Mouse (Mus musculus) MEL (cell line): ENCODE measurements around the gene 9130023H24Rik.

Experiments
- CHD1 ChIP-seq: IDR thresholded peaks from 2 replicates; pipeline ENCODE4 v1.6.1; 2012; ENCODE audit warnings: low read depth, mild to moderate bottlenecking, inconsistent platforms, low read length, improper control_type of control experiment
- CTCF ChIP-seq, 3 experiments: IDR thresholded peaks in 2 of 3; conservative IDR thresholded peaks in 1 of 3; 2 replicates each; pipeline ENCODE4 v1.5.1; 2011 to 2012; ENCODE audit warnings: low read length in 3 of 3, low read depth in 2 of 3, mild to moderate bottlenecking in 2 of 3, improper control_type of control experiment in 1 of 3, inconsistent platforms in 1 of 3, mixed read lengths in 1 of 3, moderate library complexity in 1 of 3; ENCODE audit not compliant: control insufficient read depth in 1 of 3, insufficient read depth in 1 of 3, poor library complexity in 1 of 3, severe bottlenecking in 1 of 3
- EP300 ChIP-seq, 2 experiments: IDR thresholded peaks; 2 replicates each; pipeline ENCODE4 v1.6.1; 2011; ENCODE audit warnings: improper control_type of control experiment in 2 of 2, low read length in 2 of 2, low read depth in 1 of 2, mild to moderate bottlenecking in 1 of 2
- ETS1 ChIP-seq: IDR thresholded peaks from 2 replicates; pipeline ENCODE4 v1.6.1; 2012; ENCODE audit warnings: low read depth, mild to moderate bottlenecking, inconsistent platforms, low read length, improper control_type of control experiment, moderate library complexity
- MAFK ChIP-seq: IDR thresholded peaks from 2 replicates; pipeline ENCODE4 v1.6.1; 2011; ENCODE audit warnings: low read depth, mild to moderate bottlenecking, low read length, improper control_type of control experiment, borderline replicate concordance
- MXI1 ChIP-seq: IDR thresholded peaks from 2 replicates; pipeline ENCODE4 v1.6.1; 2011; ENCODE audit warnings: mild to moderate bottlenecking, low read depth, low read length, improper control_type of control experiment
- MYC ChIP-seq: IDR thresholded peaks from 2 replicates; pipeline ENCODE4 v1.6.1; 2011; ENCODE audit warnings: low read depth, mild to moderate bottlenecking, low read length, improper control_type of control experiment, moderate library complexity
- POLR2A ChIP-seq, 2 experiments: IDR thresholded peaks; 2 replicates each; pipeline ENCODE4 v1.6.1; 2011 to 2012; ENCODE audit warnings: low read length in 2 of 2, mild to moderate bottlenecking in 2 of 2, control low read depth in 1 of 2, improper control_type of control experiment in 1 of 2, low read depth in 1 of 2, moderate library complexity in 1 of 2; ENCODE audit not compliant: control insufficient read depth in 1 of 2, insufficient read depth in 1 of 2, poor library complexity in 1 of 2
- POLR2AphosphoS2 ChIP-seq: IDR thresholded peaks from 2 replicates; pipeline ENCODE4 v1.6.1; 2011; ENCODE audit warnings: low read length, improper control_type of control experiment
- RCOR1 ChIP-seq: IDR thresholded peaks from 2 replicates; pipeline ENCODE4 v1.6.1; 2012; ENCODE audit warnings: low read depth, mild to moderate bottlenecking, inconsistent platforms, low read length, improper control_type of control experiment
- SMC3 ChIP-seq: IDR thresholded peaks from 2 replicates; pipeline ENCODE4 v1.6.1; 2011; ENCODE audit warnings: low read depth, low read length, improper control_type of control experiment
- TAL1 ChIP-seq: IDR thresholded peaks from 2 replicates; pipeline ENCODE4 v1.6.1; 2012; ENCODE audit warnings: mild to moderate bottlenecking, inconsistent platforms, low read length, moderate library complexity, mixed read lengths
- TBP ChIP-seq: IDR thresholded peaks from 2 replicates; pipeline ENCODE4 v1.8.0; 2011; ENCODE audit warnings: low read depth, low read length, improper control_type of control experiment

DNA sequence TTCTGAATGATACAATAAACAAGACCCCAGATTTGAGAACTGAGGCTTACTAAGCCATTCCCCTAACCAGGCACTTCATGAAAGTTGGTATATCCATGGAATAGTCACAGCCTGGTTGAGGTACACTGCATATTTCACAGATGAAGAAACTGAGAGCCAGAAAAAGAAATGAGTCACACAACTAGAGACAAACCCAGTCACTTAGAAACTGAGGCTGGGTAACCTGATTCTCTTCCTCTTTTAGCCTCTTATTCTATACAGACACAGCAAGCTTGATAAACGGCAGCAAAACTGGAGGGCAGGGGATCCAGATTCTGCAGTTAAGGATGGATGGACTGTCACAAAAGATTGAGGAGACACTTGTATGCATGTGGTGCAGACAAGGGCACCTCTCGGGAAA, 3.0 kb downstream of the 9130023H24Rik start:
- TF ChIP-seq CTCF (IDR thresholded peaks at IDR 0.05 in 2 of 3, conservative IDR thresholded peaks at IDR 0.05 in 1 of 3; ENCODE audit: control insufficient read depth in 1 of 3, insufficient read depth in 1 of 3, low read depth in 2 of 3, low read length in 3 of 3, poor library complexity in 1 of 3, severe bottlenecking in 1 of 3) (no peak), MXI1 (no peak), MYC (no peak), POLR2A (IDR thresholded peaks at IDR 0.05; ENCODE audit: control insufficient read depth in 1 of 2, insufficient read depth in 1 of 2, low read depth in 1 of 2, low read length in 2 of 2, poor library complexity in 1 of 2) (no peak), EP300 (IDR thresholded peaks at IDR 0.05; ENCODE audit: low read depth in 1 of 2, low read length in 2 of 2) (no peak), MAFK (no peak), SMC3 (no peak), TBP (no peak), CHD1 (no peak), ETS1 (no peak), POLR2AphosphoS2 (no peak), TAL1 (no peak), RCOR1 (no peak)
